Mouse (Mus musculus) C2C12 (cell line): ENCODE results near the gene Herc2.

Experiments used
- CEBPB ChIP-seq: IDR thresholded peaks from one replicate; pipeline ENCODE4 v1.6.1; 2011; ENCODE audit warnings: low read depth, mild to moderate bottlenecking, control low read depth, moderate library complexity
- CTCF ChIP-seq: IDR thresholded peaks from one replicate; pipeline ENCODE4 v1.5.1; 2011; ENCODE audit not compliant: control insufficient read depth, insufficient read depth, insufficient read length
- FOSL1 ChIP-seq: IDR thresholded peaks from one replicate; pipeline ENCODE4 v1.8.0; 2011; ENCODE audit warnings: mild to moderate bottlenecking, low read length; ENCODE audit not compliant: poor library complexity, insufficient read depth, severe bottlenecking
- MAX ChIP-seq: IDR thresholded peaks from one replicate; pipeline ENCODE4 v1.6.1; 2011; ENCODE audit warnings: mild to moderate bottlenecking, control low read depth
- MYOD1 ChIP-seq: IDR thresholded peaks from one replicate; pipeline ENCODE4 v1.6.1; 2011; ENCODE audit warnings: low read depth; ENCODE audit not compliant: control insufficient read depth, insufficient read length
- MYOG ChIP-seq: IDR thresholded peaks from one replicate; pipeline ENCODE4 v1.6.1; 2011; ENCODE audit not compliant: control insufficient read depth, insufficient read length; ENCODE audit errors: extremely low read depth
- USF1 ChIP-seq: IDR thresholded peaks from one replicate; pipeline ENCODE4 v1.6.1; 2011; ENCODE audit warnings: low read depth, mild to moderate bottlenecking, control low read depth, moderate library complexity

DNA sequence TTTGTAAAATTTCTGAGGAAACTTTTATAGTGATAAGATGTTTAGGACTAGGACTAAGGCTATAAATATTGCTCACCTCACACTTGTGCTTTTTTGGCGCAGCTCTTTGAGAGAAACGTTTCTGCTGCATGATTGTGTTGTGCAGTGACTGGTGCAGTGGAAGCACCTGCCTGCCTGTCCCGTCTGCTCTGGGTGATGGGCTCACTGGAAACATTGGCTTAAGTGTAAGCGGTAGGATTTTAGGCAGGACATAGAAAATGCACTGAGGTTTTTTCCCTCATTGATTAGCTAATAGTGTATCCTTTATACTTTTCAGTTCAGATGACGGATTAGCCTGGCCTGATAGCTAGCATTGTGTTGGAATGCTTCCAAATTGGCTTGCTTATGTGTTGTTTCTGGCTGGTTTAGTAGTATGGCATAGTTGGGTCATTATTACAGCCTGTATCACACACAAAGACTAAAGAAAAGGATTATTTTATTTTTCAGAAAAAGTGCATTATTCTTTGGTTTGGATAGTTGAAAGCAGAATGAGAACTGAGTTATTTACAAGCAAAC lies 52.4 kb downstream of the Herc2 start:
- TF ChIP-seq USF1 (no peak), CTCF (no peak), CEBPB (no peak), MYOG (no peak), FOSL1 (no peak), MYOD1 (no peak), MAX (no peak)
